Mouse (Mus musculus): ENCODE results near the gene Glul. TPM values are rescaled to one million over a fixed set of nuclear protein-coding genes. Genes with fewer than 3 reads are reported as not detected.

Glul gene
- total RNA-seq, 2 experiments from 2014 or later: 341 to 414 TPM

DNA sequence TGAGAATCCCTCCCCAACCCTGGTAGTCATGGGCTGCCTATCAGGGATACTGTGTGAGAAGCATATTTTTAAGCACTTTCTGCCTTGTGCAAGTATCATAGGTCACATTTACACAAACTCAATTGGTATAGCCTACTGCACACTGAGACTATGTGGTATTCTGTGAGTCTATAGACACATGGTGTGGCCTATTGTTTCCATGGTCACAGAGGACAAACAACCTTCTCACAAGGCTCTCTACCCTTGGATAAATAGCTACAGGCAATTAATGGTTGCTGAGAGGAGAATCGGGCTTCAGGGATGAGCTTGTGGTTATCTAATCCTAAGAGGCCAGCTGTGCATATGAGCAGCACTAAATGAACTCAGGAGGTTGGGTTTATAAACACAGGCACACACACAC, 58.1 kb downstream of the Glul start:
- intact Hi-C loops (cut with DNase I): no loop called here

More for the DNA sequence above, 58.1 kb downstream of the Glul start:
- no peak for DNase-seq

Small RNA genes lying within 50 kb of the gene (microRNA-seq; reads per million reads assigned to microRNA genes)
- 14.2 to 20.4 reads per million in 2 experiments for gene Mir8114

Other genes starting within 250 kb of the Glul start
- gene Rgs8, start 246.9 kb upstream of the Glul start, total RNA-seq (2021): not detected
- 1 to 10 TPM; 1.2 to 2.1 TPM for gene Rgs16, start 159.6 kb upstream of the Glul start, total RNA-seq (2021)
- 1 to 10 TPM; 6.9 to 7.5 TPM for gene Rnasel, start 150.5 kb upstream of the Glul start, total RNA-seq (2021)
- not detected for gene Rgsl1, start 55.8 kb upstream of the Glul start, total RNA-seq (2021)
- not detected for gene Teddm1b, start 25.6 kb upstream of the Glul start, total RNA-seq (2021)
- not detected for gene Teddm1a, start 8.2 kb upstream of the Glul start, total RNA-seq (2021)
- gene Teddm2, start 284 bp downstream of the Glul start, total RNA-seq (2021): under 1 TPM; 0.56 to 0.86 TPM

Measured in heart, postnatal 14 days (tissue).